Mouse (Mus musculus): ENCODE results near the gene Kpna2.

- no peak; the same call in 2 of the 3 replicates for TF ChIP-seq GATA1 (IDR thresholded peaks at IDR 0.05; ENCODE audit: borderline replicate concordance, low read length)
- TF ChIP-seq FLI1 (IDR thresholded peaks at IDR 0.05; ENCODE audit: low read length) = no peak
These were observed 41.9 kb downstream of the Kpna2 start for GRCm38 (mm10) chr11:106957271-106957980.

Measured in megakaryocyte, embryonic 14.5 days (primary cell).